Mouse (Mus musculus): ENCODE data around the gene Mief2.

DNA sequence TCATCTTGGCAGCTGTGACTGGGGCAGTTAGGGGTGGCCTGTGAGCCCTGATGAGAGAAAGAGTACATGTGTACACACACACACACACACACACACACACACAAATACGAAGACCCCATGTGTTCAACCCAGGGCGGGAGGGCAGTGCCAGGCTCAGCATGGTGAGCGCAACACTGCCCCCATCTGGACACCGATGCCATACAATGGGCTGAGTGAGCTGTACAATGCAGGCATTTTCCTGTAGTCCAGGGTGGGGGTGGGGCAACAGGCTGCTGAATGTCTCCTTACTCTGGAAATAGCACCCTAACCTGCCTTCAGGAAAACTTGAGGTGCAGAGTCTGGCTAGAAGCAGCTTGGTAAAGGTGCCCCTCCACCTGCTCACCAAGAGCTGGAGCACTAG, 25.1 kb upstream of the Mief2 start:
- TF ChIP-seq CTCF (IDR thresholded peaks at IDR 0.05 in 2 of 3, conservative IDR thresholded peaks at IDR 0.05 in 1 of 3; ENCODE audit: control insufficient read depth in 1 of 3, insufficient read depth in 1 of 3, low read depth in 2 of 3, low read length in 3 of 3, poor library complexity in 1 of 3, severe bottlenecking in 1 of 3) (peak; percentile 74 to 89 (median 87)), EP300 (IDR thresholded peaks at IDR 0.05; ENCODE audit: low read depth in 1 of 2, low read length in 2 of 2) (no peak), GATA1 (IDR thresholded peaks at IDR 0.05; ENCODE audit: low read depth, low read length) (no peak)

All from MEL (cell line).